Mouse (Mus musculus): ENCODE results near the gene Tmem179b. TPM values are rescaled to one million over a fixed set of nuclear protein-coding genes. Genes with fewer than 3 reads are reported as not detected.

The Tmem179b gene
- 63.6 to 73.3 TPM (median 71.5 TPM) in 4 replicates for total RNA-seq (2023)

GRCm38 (mm10) chr19:8774086-8774835, at the start of gene Tmem179b:
TSS of gene Tmem179b (minus strand) at chr19:8774467.

GRCm38 (mm10) chr19:8819596-8820423, 45.5 kb upstream of the Tmem179b start, which contains the start of gene Hnrnpul2:
TSS of gene Hnrnpul2 (plus strand) at chr19:8820010.

GRCm38 (mm10) chr19:8818801-8819595, 44.7 kb upstream of the Tmem179b start, which contains the start of gene Ttc9c:
TSS of gene Ttc9c (minus strand) at chr19:8819333.

GRCm38 (mm10) chr19:8802130-8802821, 28.0 kb upstream of the Tmem179b start, which contains the start of gene Zbtb3:
TSS of gene Zbtb3 (plus strand) at chr19:8802555.

GRCm38 (mm10) chr19:8798264-8798946, 24.1 kb upstream of the Tmem179b start, which contains the start of gene Polr2g:
TSS of gene Polr2g (minus strand) at chr19:8798577.

GRCm38 (mm10) chr19:8786008-8786781, 11.9 kb upstream of the Tmem179b start, which contains the start of gene Taf6l:
TSS of gene Taf6l (minus strand) at chr19:8786417.

GRCm38 (mm10) chr19:8770567-8771270, 3.5 kb downstream of the Tmem179b start, which contains the start of gene Tmem223:
TSS of gene Tmem223 (plus strand) at chr19:8770996.

GRCm38 (mm10) chr19:8756635-8757387, 17.5 kb downstream of the Tmem179b start, which contains the start of gene Nxf1:
TSS of gene Nxf1 (plus strand) at chr19:8757073.

GRCm38 (mm10) chr19:8741243-8741869, 32.9 kb downstream of the Tmem179b start, which contains the start of gene Stx5a:
TSS of gene Stx5a (plus strand) at chr19:8741413.

GRCm38 (mm10) chr19:8740603-8741002, 33.7 kb downstream of the Tmem179b start, which contains the start of gene 1700092M07Rik:
TSS of gene 1700092M07Rik (plus strand) at chr19:8740718.

GRCm38 (mm10) chr19:8735389-8736159, 38.7 kb downstream of the Tmem179b start, which contains the start of gene Wdr74:
TSS of gene Wdr74 (plus strand) at chr19:8735827.

GRCm38 (mm10) chr19:8722907-8723573, 51.2 kb downstream of the Tmem179b start, which contains the start of gene Slc3a2:
TSS of gene Slc3a2 (minus strand) at chr19:8723369.

